Mouse (Mus musculus) heart, postnatal 0 days (tissue): ENCODE data around the gene Susd5.

Experiments
- CTCF ChIP-seq: IDR thresholded peaks from 2 replicates; pipeline ENCODE4 v1.5.1; 2016; ENCODE audit warnings: antibody characterized with exemption, control low read depth, low read depth
- EP300 ChIP-seq: IDR thresholded peaks from 2 replicates; pipeline ENCODE4 v1.6.1; 2016; ENCODE audit warnings: antibody characterized with exemption, low read depth

GRCm38 (mm10) chr9:114050778-114051177 is 6.2 kb upstream of the Susd5 start:
- TF ChIP-seq EP300 (no peak), CTCF (no peak)
